Mouse (Mus musculus): ENCODE measurements around the gene B230104I21Rik. TPM values are rescaled to one million over a fixed set of nuclear protein-coding genes. Genes with fewer than 3 reads are reported as not detected.

Gene B230104I21Rik
- polyA plus RNA-seq, 1 experiment from 2014 or later = not detected

GRCm38 (mm10) chr4:154393196-154394122 is 57.5 kb downstream of the B230104I21Rik start:
- ATAC-seq (ENCODE audit: low FRiP score) = no peak; the same call in 1 of the 2 replicates

GRCm38 (mm10) chr4:154394123-154394722 is 58.3 kb downstream of the B230104I21Rik start:
- Histone ChIP-seq H3K27me3 (ENCODE audit: control insufficient read depth, insufficient read depth, low read length) (no peaks in the 10 kb centered on the region), H3K4me2 (replicated peaks; ENCODE audit: low read depth, low read length) (no peak overlapping the region), H3K4me1 (replicated peaks; ENCODE audit: control insufficient read depth, insufficient read depth, low read length) (peaks cover 21% of the 10 kb centered on the region), H3K27ac (ENCODE audit: low read depth, low read length) (0 out of 2 replicates have a peak overlapping the region, but pooled peaks have one; percentile 4), H3K36me3 (ENCODE audit: control insufficient read depth, insufficient read depth, low read length) (no peaks in the 10 kb centered on the region), H3K4me3 (ENCODE audit: low read depth, low read length) (no peak overlapping the region), H3K9me3 (ENCODE audit: control insufficient read depth, low read length) (no peaks in the 10 kb centered on the region), H3K9ac (ENCODE audit: low read depth, low read length) (no peak overlapping the region)
- ATAC-seq (ENCODE audit: low FRiP score) (no peak), DNase-seq (ENCODE audit: low spot score) (no peak)
- WGBS = 34% methylated on average over 7 of the region's 7 CpGs

More at GRCm38 (mm10) chr4:154393196-154394122, 57.5 kb downstream of the B230104I21Rik start:
- Histone ChIP-seq H3K4me3 (ENCODE audit: low read depth, low read length) (no peak overlapping the region), H3K27me3 (ENCODE audit: control insufficient read depth, insufficient read depth, low read length) (0 out of 2 replicates have a peak, but pooled peaks cover under 1% of the 10 kb centered on the region), H3K4me2 (replicated peaks; ENCODE audit: low read depth, low read length) (no peak overlapping the region), H3K36me3 (ENCODE audit: control insufficient read depth, insufficient read depth, low read length) (no peaks in the 10 kb centered on the region), H3K27ac (ENCODE audit: low read depth, low read length) (no peak overlapping the region), H3K9me3 (ENCODE audit: control insufficient read depth, low read length) (no peaks in the 10 kb centered on the region), H3K9ac (ENCODE audit: low read depth, low read length) (no peak overlapping the region), H3K4me1 (replicated peaks; ENCODE audit: control insufficient read depth, insufficient read depth, low read length) (peaks cover 21% of the 10 kb centered on the region)
- 23% methylated on average over 18 of the region's 18 CpGs for WGBS
- DNase-seq (ENCODE audit: low spot score) = peak; percentile 79

GRCm38 (mm10) chr4:154396652-154397301 is 60.9 kb downstream of the B230104I21Rik start:
- no peak overlapping the region for H3K9ac ChIP-seq (ENCODE audit: low read depth, low read length)
- peaks cover 9% of the 10 kb centered on the region for H3K4me1 ChIP-seq (replicated peaks; ENCODE audit: control insufficient read depth, insufficient read depth, low read length)
- H3K27ac ChIP-seq (ENCODE audit: low read depth, low read length) = no peak overlapping the region
- ATAC-seq (ENCODE audit: low FRiP score) = no peak
- no peaks in the 10 kb centered on the region for H3K27me3 ChIP-seq (ENCODE audit: control insufficient read depth, insufficient read depth, low read length)
- no peak overlapping the region for H3K4me3 ChIP-seq (ENCODE audit: low read depth, low read length)
- WGBS = 82% methylated on average over 14 of the region's 14 CpGs
- no peaks in the 10 kb centered on the region for H3K36me3 ChIP-seq (ENCODE audit: control insufficient read depth, insufficient read depth, low read length)
- no peak for DNase-seq (ENCODE audit: low spot score)
- no peak overlapping the region for H3K4me2 ChIP-seq (replicated peaks; ENCODE audit: low read depth, low read length)
- no peaks in the 10 kb centered on the region for H3K9me3 ChIP-seq (ENCODE audit: control insufficient read depth, low read length)

Other genes with a start within 250 kb of the B230104I21Rik start
- 1.6 and 2.2 TPM in 2 replicates for gene Trp73, start 195.9 kb upstream of the B230104I21Rik start, polyA plus RNA-seq (2014; fragmentation: Nextera tagmentation; extraction: Ambion mirVana)
- gene Wrap73, start 193.8 kb upstream of the B230104I21Rik start, polyA plus RNA-seq (2014; fragmentation: Nextera tagmentation; extraction: Ambion mirVana) = 43.8 and 45.9 TPM in 2 replicates
- 139 and 141 TPM in 2 replicates for gene Tprgl, start 175.5 kb upstream of the B230104I21Rik start, polyA plus RNA-seq (2014; fragmentation: Nextera tagmentation; extraction: Ambion mirVana)
- gene Megf6, start 165.4 kb upstream of the B230104I21Rik start, polyA plus RNA-seq (2014; fragmentation: Nextera tagmentation; extraction: Ambion mirVana) = 14.9 and 18.2 TPM in 2 replicates
- gene Arhgef16, start 34.5 kb upstream of the B230104I21Rik start, polyA plus RNA-seq (2014; fragmentation: Nextera tagmentation; extraction: Ambion mirVana) = 2.5 and 2.9 TPM in 2 replicates

Data from hindbrain, embryonic 11.5 days (tissue).